In genomic region chr5:52641736-52642135, GRCm38 (mm10) we compare ENCODE assay signal across 23 mouse cellular contexts.
"Had no signal": no experiment of that assay in that cellular context is flagged by ENCODE, and none has a peak within 500 bp of the region (broad histone marks: within the 10 kb centered on the region; RNA-seq: fewer than 3 reads in every experiment).

No protein-coding gene starts in this region.

- H3K27ac ChIP-seq: limb, embryonic 12.5 days; limb, embryonic 15.5 days; liver, embryonic 14.5 days; macrophage; midbrain, embryonic 12.5 days; neural tube, embryonic 13.5 days; stomach, embryonic 15.5 days had no signal

- H3K4me1 ChIP-seq: limb, embryonic 12.5 days; limb, embryonic 15.5 days; midbrain, embryonic 12.5 days; stomach, embryonic 15.5 days had no signal

- H3K4me3 ChIP-seq: limb, embryonic 12.5 days; limb, embryonic 15.5 days; megakaryocyte, embryonic 14.5 days; midbrain, embryonic 12.5 days; myocyte; neural tube, embryonic 13.5 days; stomach, embryonic 15.5 days had no signal

- DNase-seq: kidney, adult 18-20 months; kidney, adult 9 months; kidney, postnatal 14 days; kidney, postnatal 4 days; left cerebral cortex, postnatal 4 days; liver, postnatal 0 days; lung, embryonic 14.5 days; retina, postnatal 1 day; right cerebral cortex, postnatal 25 days; spleen, adult 18-20 months; thymus, adult 2 months; thymus, postnatal 25 days had no signal

- H3K27me3 ChIP-seq: limb, embryonic 12.5 days; limb, embryonic 15.5 days; megakaryocyte, embryonic 14.5 days; midbrain, embryonic 12.5 days; stomach, embryonic 15.5 days had no signal

- H3K9ac ChIP-seq: limb, embryonic 12.5 days; limb, embryonic 15.5 days; liver, embryonic 14.5 days; liver, postnatal 0 days; lung, embryonic 14.5 days; midbrain, embryonic 12.5 days; neural tube, embryonic 13.5 days; stomach, embryonic 15.5 days had no signal

- ATAC-seq: liver, postnatal 0 days; lung, postnatal 0 days; midbrain, embryonic 16.5 days had no signal
